Mouse (Mus musculus) lung, adult 2 months (tissue): ENCODE data around the gene Olfr1354. TPM values are rescaled to one million over a fixed set of nuclear protein-coding genes. Genes with fewer than 3 reads are reported as not detected.
"Not testable (repeated sequence)": the region's sequence is repeated elsewhere in the genome, so short reads cannot be mapped to it uniquely, and the experiment has no call there.

ENCODE experiments used
- DNase-seq: peaks from one replicate; pipeline ENCODE4 v3.0.0; 2022
- H3K4me1 ChIP-seq: fragments of 200-500 bp; 2 replicates; pipeline ENCODE4 v1.6.1; 2011; ENCODE audit warnings: low read length; ENCODE audit not compliant: control insufficient read depth, insufficient read depth
- H3K4me3 ChIP-seq: fragments of 200-500 bp; replicated peaks from 2 replicates; pipeline ENCODE3; 2011; ENCODE audit warnings: low read depth, mild to moderate bottlenecking, control low read depth, low read length; ENCODE audit errors: extremely low read depth
- CTCF ChIP-seq: fragments of 200-500 bp; IDR thresholded peaks from 2 replicates; pipeline ENCODE4 v1.5.1; 2011; ENCODE audit warnings: mild to moderate bottlenecking, low read length, control low read depth; ENCODE audit not compliant: insufficient read depth
- POLR2A ChIP-seq: fragments of 200-500 bp; IDR thresholded peaks from 2 replicates; pipeline ENCODE4 v1.6.1; 2011; ENCODE audit warnings: low read depth, mild to moderate bottlenecking, control low read depth, low read length, borderline replicate concordance; ENCODE audit errors: extremely low read depth
- WGBS: fragments of 180-500 bp; shearing (Covaris S2); methylation state at CpG from one replicate; pipeline ENCODE4 v1.1.7; 2018; 5-methylcytosine and 5-hydroxymethylcytosine counted together
- polyA plus RNA-seq: library from polyadenylated mRNA; depleted of rRNA; stranded (reverse); fragments of >200 nt; gene quantifications from 2 replicates; pipeline ENCODE4 v1.2.3, GENCODE M21; 2012; rRNA removed

Olfr1354 gene
- polyA plus RNA-seq = not detected in 2 replicates

DNA sequence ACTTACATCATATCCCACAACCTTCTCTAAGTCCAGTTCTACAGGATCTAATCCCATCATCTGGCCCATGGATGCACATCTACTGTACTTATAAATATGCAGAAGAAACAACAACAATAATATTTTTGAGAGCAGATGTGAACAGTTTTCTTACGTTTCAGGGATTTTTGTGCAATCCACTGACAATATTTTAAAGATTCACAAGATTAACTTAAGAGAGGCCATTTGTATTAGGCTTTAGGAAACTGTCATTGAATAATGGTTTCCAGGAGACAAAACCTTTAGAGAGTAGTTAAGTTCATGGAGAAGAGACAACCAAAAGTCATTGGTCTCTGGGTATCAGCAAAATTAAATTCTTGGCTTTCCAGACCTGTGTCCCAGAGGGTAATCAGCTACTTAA lies at the start of gene Olfr1354:
TSS of gene Olfr1354 (plus strand) at position 301 of the 400 bp plus-strand sequence.
- H3K4me3 ChIP-seq, DNase-seq, H3K4me1 ChIP-seq: not testable (repeated sequence)
- 67% methylated on average over 1 of the region's 1 CpGs for WGBS

GRCm38 (mm10) chr10:78875240-78875639 lies 37.7 kb upstream of the Olfr1354 start, which contains the start of gene Olfr1355:
TSS of gene Olfr1355 (plus strand) at chr10:78875540.
- Histone ChIP-seq H3K4me3 (no peak within 1 kb of the TSS), H3K4me1 (no peaks in the 10 kb centered on the region)
- TF ChIP-seq POLR2A = no peak
- TF ChIP-seq CTCF = no peak
- 53% methylated on average over 2 of the region's 2 CpGs for WGBS
- no peak for DNase-seq

- 79% methylated on average over 1 of the region's 1 CpGs for WGBS
- not testable (repeated sequence) for H3K4me1 ChIP-seq, DNase-seq, H3K4me3 ChIP-seq
Observed at GRCm38 (mm10) chr10:78950336-78950735, 37.4 kb downstream of the Olfr1354 start, which contains the start of gene Olfr8. TSS of gene Olfr8 (plus strand) at chr10:78950636.

GRCm38 (mm10) chr10:78963009-78963408 lies 50.0 kb downstream of the Olfr1354 start, which contains the start of gene Olfr1353:
TSS of gene Olfr1353 (plus strand) at chr10:78963309.
- not testable (repeated sequence) for H3K4me1 ChIP-seq, H3K4me3 ChIP-seq

More at GRCm38 (mm10) chr10:78963009-78963408, 50.0 kb downstream of the Olfr1354 start, which contains the start of gene Olfr1353:
- not testable (repeated sequence) for DNase-seq

Other genes with a start within 250 kb of the Olfr1354 start
- gene Casp14, start 194.9 kb upstream of the Olfr1354 start, polyA plus RNA-seq = 0.05 and 3.6 TPM in 2 replicates
- not detected in 2 replicates for gene Ccdc105, start 160.1 kb upstream of the Olfr1354 start, polyA plus RNA-seq
- gene Slc1a6, start 132.7 kb upstream of the Olfr1354 start, polyA plus RNA-seq = 0.25 and 0.50 TPM in 2 replicates
- gene Olfr1356, start 61.0 kb upstream of the Olfr1354 start, polyA plus RNA-seq = not detected in 2 replicates
- gene Olfr1355, start 37.6 kb upstream of the Olfr1354 start, polyA plus RNA-seq = not detected in 2 replicates
- gene Olfr8, start 37.5 kb downstream of the Olfr1354 start, polyA plus RNA-seq = not detected in 2 replicates
- gene Olfr1353, start 50.1 kb downstream of the Olfr1354 start, polyA plus RNA-seq = not detected in 2 replicates
- gene Olfr1352, start 67.9 kb downstream of the Olfr1354 start, polyA plus RNA-seq = not detected in 2 replicates
- gene Olfr1351, start 99.3 kb downstream of the Olfr1354 start, polyA plus RNA-seq = not detected in 2 replicates
- gene Olfr57, start 115.6 kb downstream of the Olfr1354 start, polyA plus RNA-seq = not detected in 2 replicates
- gene 2610008E11Rik, start 184.4 kb downstream of the Olfr1354 start, polyA plus RNA-seq = 1.2 and 2.9 TPM in 2 replicates
- not detected in 2 replicates for gene Vmn2r80, start 235.6 kb downstream of the Olfr1354 start, polyA plus RNA-seq